Mouse (Mus musculus) CD4-positive, CD25-positive, alpha-beta regulatory T cell, adult 4 months (primary cell): Measurements from ENCODE around the gene Npw. TPM values are rescaled to one million over a fixed set of nuclear protein-coding genes. Genes with fewer than 3 reads are reported as not detected.

Experiments
- ATAC-seq: one replicate; pipeline ENCODE4 v1.8.0; 2017
- polyA plus RNA-seq, 2 experiments: library from polyadenylated mRNA; unstranded; fragments of 100-300 nt; shearing (Covaris generic); gene quantifications; one replicate each; pipeline ENCODE4 v1.2.1; 2017

Gene Npw
- polyA plus RNA-seq: not detected

DNA sequence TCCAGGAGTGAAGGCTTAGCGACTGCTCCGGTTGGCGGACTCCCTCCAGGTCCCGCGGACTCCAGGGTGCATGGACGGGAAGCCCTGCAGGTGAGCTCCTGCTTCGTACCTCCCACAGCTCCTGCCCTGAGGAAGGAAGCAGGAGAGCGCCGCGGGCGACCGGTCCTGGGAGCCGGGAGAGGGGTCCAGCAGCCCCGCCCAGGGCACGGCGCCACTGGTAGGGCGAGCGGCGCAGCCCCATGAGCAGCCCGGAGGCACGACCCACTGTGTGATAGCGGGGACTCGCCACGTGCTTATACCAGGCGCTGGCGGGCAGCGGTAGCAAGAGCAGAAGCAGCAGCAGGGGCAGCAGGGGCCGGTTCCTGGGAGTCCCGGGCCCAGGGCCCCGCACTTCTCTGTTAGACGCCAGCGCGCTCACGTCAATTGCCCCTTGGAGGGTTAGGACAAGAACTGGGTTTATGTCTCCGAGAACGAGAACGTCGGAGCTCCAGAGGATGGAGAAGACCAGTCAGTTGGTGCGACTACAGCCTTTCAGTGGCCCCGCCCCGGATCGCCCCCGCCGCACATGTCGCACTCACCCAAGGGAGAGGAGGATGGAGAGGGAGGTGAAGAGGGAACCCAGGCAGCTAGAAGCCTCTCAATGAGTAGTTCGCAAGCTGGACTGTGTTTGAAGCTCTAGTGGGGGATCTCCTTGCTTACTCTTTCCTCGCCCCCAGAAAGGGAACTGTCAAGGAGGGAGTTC, at the start of gene Npw:
Gene Npw (minus strand): TSS at position 441 of the 742 bp plus-strand sequence.
- ATAC-seq: no peak

- peak; percentile 23 for ATAC-seq
Measured at GRCm38 (mm10) chr17:24707801-24708425, 49.7 kb upstream of the Npw start.

DNA sequence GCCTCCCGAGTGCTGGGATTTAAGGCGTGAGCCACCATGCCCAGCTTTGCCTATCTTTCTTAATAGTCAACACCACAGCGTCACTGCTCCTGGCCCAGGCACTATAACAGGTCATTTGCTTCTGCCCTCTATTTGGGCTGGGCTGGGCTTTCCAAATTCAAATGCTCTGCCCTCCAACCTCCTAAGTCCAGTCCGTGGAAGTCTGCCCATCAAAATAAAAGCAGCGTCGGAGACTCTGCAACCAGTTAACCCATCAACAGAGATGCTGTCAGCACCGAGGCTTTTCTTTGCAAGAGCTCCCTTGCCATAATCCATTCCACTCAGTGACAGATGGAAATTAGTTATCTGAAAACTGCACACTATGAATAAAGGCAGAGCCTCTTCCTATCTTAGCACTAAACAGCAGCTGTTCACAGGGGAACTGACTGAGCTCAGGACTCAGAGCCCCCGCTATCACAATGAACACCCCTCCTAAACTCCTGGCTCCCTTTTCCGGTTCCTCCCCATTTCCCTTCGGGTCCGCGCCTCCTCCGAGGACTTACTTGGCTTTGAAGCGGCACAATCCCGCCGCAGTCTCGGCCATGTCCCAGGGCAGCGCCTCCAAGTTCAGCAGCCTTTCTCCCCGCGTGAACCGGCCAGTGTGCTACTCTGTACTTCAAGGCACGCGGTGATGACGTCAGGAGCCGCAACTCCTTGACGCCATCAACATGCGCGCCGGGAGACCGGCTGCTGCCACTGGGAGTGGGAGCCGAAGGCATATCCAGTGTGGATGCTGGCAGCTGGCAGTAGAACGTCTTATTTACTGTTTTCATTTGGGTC, 48.9 kb upstream of the Npw start, which contains the start of gene Tbl3:
Gene Tbl3 (minus strand): TSS at position 679 of the 819 bp plus-strand sequence.
- peak; percentile 79 for ATAC-seq

GRCm38 (mm10) chr17:24705821-24706220, 47.6 kb upstream of the Npw start:
- ATAC-seq: no peak

- no peak for ATAC-seq
Measured at GRCm38 (mm10) chr17:24701251-24701650, 43.0 kb upstream of the Npw start.

DNA sequence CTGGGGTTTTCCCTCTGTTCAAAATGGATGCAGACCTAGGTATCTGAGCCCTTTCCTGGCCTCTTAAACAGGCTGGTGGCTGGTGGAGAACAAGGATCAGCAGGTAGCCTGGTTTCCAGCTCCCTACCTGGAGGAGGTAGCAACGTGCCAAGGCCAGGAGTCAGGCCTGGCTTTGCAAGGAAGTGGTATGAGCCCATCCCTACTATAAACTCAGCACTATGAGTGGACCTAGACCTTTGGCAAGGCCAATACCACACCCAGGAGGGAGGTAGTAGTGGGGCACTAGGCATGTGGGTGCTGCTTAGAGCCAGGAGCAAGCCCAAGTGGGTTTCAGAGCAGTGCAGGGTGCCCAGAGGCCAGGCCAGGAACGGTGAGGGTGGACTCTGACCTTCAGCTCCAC, 41.2 kb upstream of the Npw start:
- no peak for ATAC-seq

DNA sequence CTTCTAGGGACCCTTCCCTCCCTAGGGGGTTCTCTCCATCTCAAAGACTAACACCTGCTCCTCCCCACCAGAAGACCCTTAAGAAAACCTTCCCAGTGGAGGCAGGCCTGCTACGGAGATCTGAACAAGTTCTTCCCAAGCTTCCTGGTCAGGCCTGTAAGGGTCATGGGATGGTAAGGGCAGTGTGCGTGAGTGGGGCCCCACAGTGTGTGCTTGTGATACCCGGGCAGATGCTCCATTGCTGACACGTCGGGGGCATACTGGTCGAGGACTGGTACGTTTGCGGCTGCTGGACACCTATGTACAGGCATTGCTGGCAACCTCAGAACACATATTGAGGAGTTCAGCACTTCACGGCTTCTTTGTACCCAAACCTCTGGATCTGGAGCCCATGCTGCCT, 40.5 kb upstream of the Npw start:
- no peak for ATAC-seq

- ATAC-seq: no peak
Measured at GRCm38 (mm10) chr17:24697985-24698384, 39.7 kb upstream of the Npw start.

GRCm38 (mm10) chr17:24696011-24696697, 37.9 kb upstream of the Npw start, which contains the start of the genes Gfer and Noxo1:
TSS of gene Gfer (minus strand) at chr17:24696156.
TSS of gene Noxo1 (plus strand) at chr17:24696234.
- ATAC-seq: peak; percentile 93

- no peak for ATAC-seq
Measured at GRCm38 (mm10) chr17:24695326-24696010, 37.2 kb upstream of the Npw start.

- ATAC-seq: no peak
Measured at GRCm38 (mm10) chr17:24692385-24692784, 34.1 kb upstream of the Npw start.

GRCm38 (mm10) chr17:24689251-24690081, 31.2 kb upstream of the Npw start, which contains the start of gene Syngr3:
TSS of gene Syngr3 (minus strand) at chr17:24689955.
- no peak for ATAC-seq

DNA sequence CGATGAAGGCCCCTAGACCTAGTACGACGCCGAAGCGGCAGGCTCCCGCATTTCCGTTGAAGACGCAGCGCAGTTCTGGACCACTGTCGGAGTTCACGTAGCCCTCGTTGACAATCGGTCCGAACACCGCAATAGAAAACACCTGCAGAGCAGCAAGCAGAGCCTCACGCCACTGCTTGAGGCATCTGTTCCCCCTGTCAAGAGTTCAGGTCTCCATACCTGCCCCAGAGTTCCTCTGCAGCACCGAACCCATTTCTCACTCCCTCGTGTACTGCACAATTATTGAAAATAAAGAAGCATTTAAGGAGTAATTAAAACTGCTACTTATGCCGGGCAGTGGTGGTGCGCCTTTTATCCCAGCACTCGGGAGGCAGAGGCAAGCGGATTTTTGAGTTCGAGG, 29.3 kb upstream of the Npw start:
- ATAC-seq: peak; percentile 32

- ATAC-seq: peak; percentile 86
Measured at GRCm38 (mm10) chr17:24687146-24687595, 28.9 kb upstream of the Npw start.

- peak; percentile 52 for ATAC-seq
Measured at GRCm38 (mm10) chr17:24686514-24686913, 28.3 kb upstream of the Npw start.

DNA sequence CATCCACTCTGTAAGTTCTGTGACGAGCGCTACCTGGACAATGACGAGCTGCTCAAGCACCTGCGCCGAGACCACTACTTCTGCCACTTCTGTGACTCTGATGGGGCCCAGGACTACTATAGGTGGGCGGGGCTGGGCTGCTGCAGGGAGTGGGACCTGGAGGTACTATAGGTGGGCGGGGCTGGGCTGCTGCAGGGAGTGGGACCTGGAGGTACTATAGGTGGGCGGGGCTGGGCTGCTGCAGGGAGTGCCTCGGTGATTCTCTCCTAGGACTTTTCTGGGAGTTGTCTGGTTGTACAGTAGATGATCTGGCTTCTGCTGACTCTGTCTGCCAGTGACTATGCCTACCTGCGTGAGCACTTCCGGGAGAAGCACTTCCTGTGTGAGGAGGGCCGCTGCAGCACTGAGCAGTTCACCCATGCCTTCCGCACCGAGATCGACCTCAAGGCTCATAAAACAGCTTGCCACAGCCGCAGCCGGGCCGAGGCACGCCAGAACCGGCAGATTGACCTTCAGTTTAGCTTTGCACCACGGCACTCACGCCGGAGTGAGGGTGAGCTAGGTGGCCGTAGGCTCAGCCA, 19.3 kb upstream of the Npw start:
- ATAC-seq: no peak

- ATAC-seq: no peak
Measured at GRCm38 (mm10) chr17:24676877-24677276, 18.6 kb upstream of the Npw start.

DNA sequence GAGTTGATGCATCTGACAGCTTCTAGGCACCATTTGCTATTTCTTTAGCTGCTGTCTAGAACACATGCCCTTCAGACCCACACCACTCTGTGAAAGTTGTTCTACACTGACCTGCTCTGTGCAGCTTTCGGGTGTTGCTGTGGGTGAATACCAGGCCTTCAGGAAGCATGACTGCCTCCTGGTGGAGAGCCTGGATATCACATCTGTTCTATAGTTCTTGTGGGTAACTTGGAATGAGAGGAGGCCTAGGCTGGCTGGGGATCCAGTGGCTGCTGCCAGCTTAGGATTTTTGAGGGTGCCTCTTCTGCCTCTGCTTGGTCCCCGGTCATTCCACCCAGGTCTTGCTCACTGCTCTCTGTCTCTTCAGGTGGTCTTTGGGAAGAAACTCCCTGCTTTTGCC, 17.9 kb upstream of the Npw start:
- peak; percentile 85 for ATAC-seq

DNA sequence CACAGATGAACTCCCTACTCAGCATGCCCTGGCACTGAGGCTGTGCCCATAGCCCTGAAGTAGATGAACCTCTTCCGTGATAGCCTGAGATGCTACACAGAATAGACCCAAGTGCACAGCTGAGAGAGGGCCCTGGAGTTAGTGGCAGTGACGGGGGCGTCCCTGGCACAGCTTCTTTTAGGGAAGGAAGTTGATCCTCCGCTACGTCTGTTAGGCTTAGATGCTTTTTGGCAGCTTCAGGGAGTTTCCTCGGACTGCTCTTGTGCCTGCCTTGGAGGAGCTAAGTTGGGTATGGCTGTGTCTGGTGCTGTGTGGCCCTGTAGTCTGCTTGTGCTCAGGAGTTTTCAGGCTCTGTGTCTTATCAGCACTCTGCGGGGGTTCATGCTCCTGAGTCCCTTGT, 16.0 kb upstream of the Npw start:
- ATAC-seq: no peak

DNA sequence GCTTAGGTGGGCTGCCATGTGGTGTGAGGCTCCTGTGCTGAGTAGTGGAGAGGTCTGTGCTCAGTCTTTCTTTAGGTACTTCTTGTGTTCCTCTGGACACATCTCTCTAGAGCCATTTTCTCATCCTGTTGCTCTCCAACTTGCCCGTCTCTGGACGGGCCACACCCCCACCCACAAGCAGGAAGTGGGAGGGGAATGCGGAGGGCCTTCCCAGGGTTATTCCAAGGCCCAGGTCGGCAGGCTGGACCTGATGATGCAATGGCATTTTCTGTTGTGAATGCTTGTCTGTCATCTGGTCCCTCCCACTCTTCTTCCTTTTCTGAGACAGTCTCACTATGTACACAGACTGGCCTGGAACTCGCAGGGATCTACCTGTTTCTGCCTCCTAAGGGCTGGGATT, 13.9 kb upstream of the Npw start:
- ATAC-seq: no peak
